Mouse (Mus musculus) embryonic fibroblast, embryonic 13.5 days (primary cell): Measurements from ENCODE around the gene Rnaseh2c.

Experiments
- CTCF ChIP-seq: IDR thresholded peaks from 2 replicates; pipeline ENCODE4 v1.5.1; 2011; ENCODE audit warnings: mild to moderate bottlenecking, control low read depth, low read length, moderate library complexity, borderline replicate concordance; ENCODE audit not compliant: insufficient read depth
- POLR2A ChIP-seq: IDR thresholded peaks from 2 replicates; pipeline ENCODE4 v1.6.1; 2011; ENCODE audit warnings: low read depth, mild to moderate bottlenecking, control low read depth, low read length, moderate library complexity

DNA sequence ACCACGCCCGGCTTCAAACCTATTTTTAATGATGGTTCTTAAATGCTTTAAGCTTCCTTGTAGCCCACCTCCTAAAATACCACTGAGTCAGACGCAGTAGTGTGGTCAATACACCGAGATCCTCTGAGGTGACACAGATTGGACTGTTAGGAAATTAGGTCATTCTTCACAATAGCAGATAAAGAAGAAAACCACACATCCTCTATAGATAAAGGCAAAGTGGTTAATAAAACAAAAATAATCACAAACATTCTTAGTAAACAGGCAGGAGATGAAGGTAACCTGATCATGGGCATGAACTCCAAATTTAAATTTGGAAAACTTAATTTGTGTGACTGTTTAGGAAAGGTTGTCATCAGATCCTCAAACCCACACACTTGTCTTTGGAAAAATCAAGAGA, 18.3 kb downstream of the Rnaseh2c start:
- no peak for TF ChIP-seq CTCF
- no peak for TF ChIP-seq POLR2A
